Mouse (Mus musculus): ENCODE measurements around the gene Bcas1. TPM values are rescaled to one million over a fixed set of nuclear protein-coding genes. Genes with fewer than 3 reads are reported as not detected.

Gene Bcas1
- polyA plus RNA-seq, 1 experiment from 2014 or later = 0.33 TPM

GRCm38 (mm10) chr2:170308033-170308820 lies 119.4 kb downstream of the Bcas1 start:
- Histone ChIP-seq H3K27me3 (ENCODE audit: control insufficient read depth, insufficient read depth, low read length) (no peaks in the 10 kb centered on the region), H3K4me1 (replicated peaks; ENCODE audit: control insufficient read depth, insufficient read depth, low read length) (no peaks in the 10 kb centered on the region), H3K36me3 (ENCODE audit: control insufficient read depth, insufficient read depth, low read length) (no peaks in the 10 kb centered on the region), H3K9ac (ENCODE audit: low read length) (no peak overlapping the region), H3K4me3 (ENCODE audit: low read depth, low read length) (no peak overlapping the region), H3K9me3 (ENCODE audit: control insufficient read depth, low read length) (no peaks in the 10 kb centered on the region), H3K27ac (ENCODE audit: low read depth, low read length) (no peak overlapping the region), H3K4me2 (ENCODE audit: low read depth, low read length, severe bottlenecking) (no peak overlapping the region)
- WGBS = 53% methylated on average over 10 of the region's 10 CpGs
- ATAC-seq (replicated peaks; ENCODE audit: low FRiP score) (no peak), DNase-seq (ENCODE audit: low spot score) (no peak)

GRCm38 (mm10) chr2:170307589-170308021 lies 120.0 kb downstream of the Bcas1 start:
- no peaks in the 10 kb centered on the region for H3K9me3 ChIP-seq (ENCODE audit: control insufficient read depth, low read length)
- no peak for DNase-seq (ENCODE audit: low spot score)
- H3K9ac ChIP-seq (ENCODE audit: low read length) = no peak overlapping the region
- H3K36me3 ChIP-seq (ENCODE audit: control insufficient read depth, insufficient read depth, low read length) = no peaks in the 10 kb centered on the region
- ATAC-seq (replicated peaks; ENCODE audit: low FRiP score) = no peak
- no peak overlapping the region for H3K4me3 ChIP-seq (ENCODE audit: low read depth, low read length)
- H3K27me3 ChIP-seq (ENCODE audit: control insufficient read depth, insufficient read depth, low read length) = no peaks in the 10 kb centered on the region
- no peaks in the 10 kb centered on the region for H3K4me1 ChIP-seq (replicated peaks; ENCODE audit: control insufficient read depth, insufficient read depth, low read length)
- H3K27ac ChIP-seq (ENCODE audit: low read depth, low read length) = no peak overlapping the region
- no peak overlapping the region for H3K4me2 ChIP-seq (ENCODE audit: low read depth, low read length, severe bottlenecking)
- WGBS = 75% methylated on average over 7 of the region's 7 CpGs

- Histone ChIP-seq H3K4me1 (replicated peaks; ENCODE audit: control insufficient read depth, insufficient read depth, low read length) (no peaks in the 10 kb centered on the region), H3K4me3 (ENCODE audit: low read depth, low read length) (no peak overlapping the region), H3K4me2 (ENCODE audit: low read depth, low read length, severe bottlenecking) (no peak overlapping the region), H3K27me3 (ENCODE audit: control insufficient read depth, insufficient read depth, low read length) (no peaks in the 10 kb centered on the region), H3K36me3 (ENCODE audit: control insufficient read depth, insufficient read depth, low read length) (no peaks in the 10 kb centered on the region), H3K27ac (ENCODE audit: low read depth, low read length) (no peak overlapping the region), H3K9ac (ENCODE audit: low read length) (no peak overlapping the region), H3K9me3 (ENCODE audit: control insufficient read depth, low read length) (no peaks in the 10 kb centered on the region)
- 88% methylated on average over 9 of the region's 9 CpGs for WGBS
- no peak for DNase-seq (ENCODE audit: low spot score)
- ATAC-seq (replicated peaks; ENCODE audit: low FRiP score) = no peak
Measured at GRCm38 (mm10) chr2:170306637-170307320, 120.9 kb downstream of the Bcas1 start.

GRCm38 (mm10) chr2:170304766-170305165 lies 122.9 kb downstream of the Bcas1 start:
- Histone ChIP-seq H3K36me3 (ENCODE audit: control insufficient read depth, insufficient read depth, low read length) (no peaks in the 10 kb centered on the region), H3K27ac (ENCODE audit: low read depth, low read length) (no peak overlapping the region), H3K4me2 (ENCODE audit: low read depth, low read length, severe bottlenecking) (no peak overlapping the region), H3K4me3 (ENCODE audit: low read depth, low read length) (no peak overlapping the region), H3K27me3 (ENCODE audit: control insufficient read depth, insufficient read depth, low read length) (no peaks in the 10 kb centered on the region), H3K4me1 (replicated peaks; ENCODE audit: control insufficient read depth, insufficient read depth, low read length) (no peaks in the 10 kb centered on the region), H3K9me3 (ENCODE audit: control insufficient read depth, low read length) (no peaks in the 10 kb centered on the region), H3K9ac (ENCODE audit: low read length) (no peak overlapping the region)
- DNase-seq (ENCODE audit: low spot score) = no peak
- 73% methylated on average over 12 of the region's 12 CpGs for WGBS
- no peak for ATAC-seq (replicated peaks; ENCODE audit: low FRiP score)

GRCm38 (mm10) chr2:170303595-170303994 lies 124.0 kb downstream of the Bcas1 start:
- Histone ChIP-seq H3K4me1 (replicated peaks; ENCODE audit: control insufficient read depth, insufficient read depth, low read length) (no peaks in the 10 kb centered on the region), H3K9me3 (ENCODE audit: control insufficient read depth, low read length) (no peaks in the 10 kb centered on the region), H3K9ac (ENCODE audit: low read length) (no peak overlapping the region), H3K4me3 (ENCODE audit: low read depth, low read length) (no peak overlapping the region), H3K27me3 (ENCODE audit: control insufficient read depth, insufficient read depth, low read length) (no peaks in the 10 kb centered on the region), H3K27ac (ENCODE audit: low read depth, low read length) (no peak overlapping the region), H3K36me3 (ENCODE audit: control insufficient read depth, insufficient read depth, low read length) (no peaks in the 10 kb centered on the region), H3K4me2 (ENCODE audit: low read depth, low read length, severe bottlenecking) (no peak overlapping the region)
- ATAC-seq (replicated peaks; ENCODE audit: low FRiP score) = no peak
- 92% methylated on average over 7 of the region's 7 CpGs for WGBS
- DNase-seq (ENCODE audit: low spot score) = no peak

GRCm38 (mm10) chr2:170302825-170303224 lies 124.8 kb downstream of the Bcas1 start:
- Histone ChIP-seq H3K4me3 (ENCODE audit: low read depth, low read length) (no peak overlapping the region), H3K9ac (ENCODE audit: low read length) (no peak overlapping the region), H3K27me3 (ENCODE audit: control insufficient read depth, insufficient read depth, low read length) (no peaks in the 10 kb centered on the region), H3K4me2 (ENCODE audit: low read depth, low read length, severe bottlenecking) (no peak overlapping the region), H3K9me3 (ENCODE audit: control insufficient read depth, low read length) (no peaks in the 10 kb centered on the region), H3K4me1 (replicated peaks; ENCODE audit: control insufficient read depth, insufficient read depth, low read length) (no peaks in the 10 kb centered on the region), H3K27ac (ENCODE audit: low read depth, low read length) (no peak overlapping the region), H3K36me3 (ENCODE audit: control insufficient read depth, insufficient read depth, low read length) (no peaks in the 10 kb centered on the region)
- no peak for DNase-seq (ENCODE audit: low spot score)
- ATAC-seq (replicated peaks; ENCODE audit: low FRiP score) = no peak
- WGBS = 91% methylated on average over 8 of the region's 8 CpGs

Other genes starting within 250 kb of the Bcas1 start
- 105 and 130 TPM in 2 replicates for gene Pfdn4, start 68.6 kb upstream of the Bcas1 start, polyA plus RNA-seq (2014; fragmentation: Nextera tagmentation; extraction: Ambion mirVana)
- 0.07 TPM in 1 of 2 replicates, not detected in the other for gene Cyp24a1, start 69.3 kb upstream of the Bcas1 start, polyA plus RNA-seq (2014; fragmentation: Nextera tagmentation; extraction: Ambion mirVana)
- not detected in 2 replicates for gene 4930470P17Rik, start 174.2 kb upstream of the Bcas1 start, polyA plus RNA-seq (2014; fragmentation: Nextera tagmentation; extraction: Ambion mirVana)